Mouse (Mus musculus) kidney, postnatal 0 days (tissue): ENCODE measurements around the gene Dock1. TPM values are rescaled to one million over a fixed set of nuclear protein-coding genes. Genes with fewer than 3 reads are reported as not detected.

ENCODE experiments used
- ATAC-seq: fragments of 200-750 bp; cut with Nextera tagmentation; replicated peaks from 2 replicates; pipeline ENCODE4 v1.8.0; 2017; ENCODE audit warnings: low read depth, moderate number of reproducible peaks, moderate TSS enrichment, moderate library complexity; ENCODE audit not compliant: low FRiP score
- DNase-seq: peaks from one replicate; pipeline ENCODE4 v3.0.0-alpha.2; 2016; ENCODE audit warnings: low spot score
- H3K27ac ChIP-seq: fragments of 300-500 bp; sonication (generic); 2 replicates; pipeline ENCODE4 v1.5.1; 2014; ENCODE audit warnings: mild to moderate bottlenecking
- H3K27me3 ChIP-seq: fragments of 300-500 bp; sonication (generic); 2 replicates; pipeline ENCODE4 v1.6.1; 2014; ENCODE audit warnings: low read length, mixed read lengths; ENCODE audit not compliant: insufficient read depth
- H3K36me3 ChIP-seq: fragments of 300-500 bp; sonication (generic); 2 replicates; pipeline ENCODE4 v1.6.1; 2014; ENCODE audit warnings: low read length, mixed read lengths; ENCODE audit not compliant: insufficient read depth
- H3K4me1 ChIP-seq: fragments of 300-500 bp; sonication (generic); replicated peaks from 2 replicates; pipeline ENCODE4 v1.6.1; 2014; ENCODE audit warnings: antibody characterized with exemption, low read length, mixed read lengths; ENCODE audit not compliant: insufficient read depth
- H3K4me2 ChIP-seq: fragments of 300-500 bp; sonication (generic); 2 replicates; pipeline ENCODE4 v1.6.1; 2014; ENCODE audit warnings: mild to moderate bottlenecking, low read length, moderate library complexity, mixed read lengths
- H3K4me3 ChIP-seq: fragments of 300-500 bp; sonication (generic); replicated peaks from 2 replicates; pipeline ENCODE4 v1.5.1; 2014; ENCODE audit warnings: low read depth, low read length
- H3K9ac ChIP-seq: fragments of 300-500 bp; sonication (generic); 2 replicates; pipeline ENCODE4 v1.6.1; 2014; ENCODE audit warnings: low read depth, low read length
- H3K9me3 ChIP-seq: fragments of 300-500 bp; sonication (generic); replicated peaks from 2 replicates; pipeline ENCODE4 v1.6.1; 2016; ENCODE audit warnings: low read length, inconsistent platforms, mixed read lengths
- CTCF ChIP-seq: IDR thresholded peaks from 2 replicates; pipeline ENCODE4 v1.5.1; 2016; ENCODE audit warnings: antibody characterized with exemption, low read depth, mild to moderate bottlenecking, moderate library complexity
- WGBS: fragments of 180-500 bp; shearing (Covaris S2); extraction: QIAGEN DNeasy Blood & Tissue Kit; methylation state at CpG from one replicate; pipeline ENCODE4 v1.1.7; 2014; 5-methylcytosine and 5-hydroxymethylcytosine counted together
- polyA plus RNA-seq: library from polyadenylated mRNA; unstranded; fragments of >200 nt; fragmentation: Nextera tagmentation; extraction: Ambion mirVana; gene quantifications from 2 replicates; pipeline ENCODE4 v1.2.1, GENCODE M21; 2015

The Dock1 gene
- polyA plus RNA-seq: 23.9 and 27.6 TPM in 2 replicates

- peak within 1 kb of the TSS; percentile 73 for H3K4me3 ChIP-seq
- H3K9me3 ChIP-seq: no peaks in the 10 kb centered on the region
- peak within 1 kb of the TSS; percentile 81 for H3K4me2 ChIP-seq
- no peaks in the 10 kb centered on the region for H3K36me3 ChIP-seq
- H3K27me3 ChIP-seq: no peaks in the 10 kb centered on the region
- no peak for TF ChIP-seq CTCF
- WGBS: under 1% methylated on average over 52 of the region's 77 CpGs
- peaks cover 31% of the 10 kb centered on the region for H3K4me1 ChIP-seq
- H3K27ac ChIP-seq: peak within 1 kb of the TSS; percentile 95
- H3K9ac ChIP-seq: peak within 1 kb of the TSS; percentile 95
- peak; percentile 94 for DNase-seq
- ATAC-seq: peak; percentile 82
Observed at GRCm38 (mm10) chr7:134670312-134671002, at the start of gene Dock1. Dock1 (plus strand) TSS chr7:134670654.

DNA sequence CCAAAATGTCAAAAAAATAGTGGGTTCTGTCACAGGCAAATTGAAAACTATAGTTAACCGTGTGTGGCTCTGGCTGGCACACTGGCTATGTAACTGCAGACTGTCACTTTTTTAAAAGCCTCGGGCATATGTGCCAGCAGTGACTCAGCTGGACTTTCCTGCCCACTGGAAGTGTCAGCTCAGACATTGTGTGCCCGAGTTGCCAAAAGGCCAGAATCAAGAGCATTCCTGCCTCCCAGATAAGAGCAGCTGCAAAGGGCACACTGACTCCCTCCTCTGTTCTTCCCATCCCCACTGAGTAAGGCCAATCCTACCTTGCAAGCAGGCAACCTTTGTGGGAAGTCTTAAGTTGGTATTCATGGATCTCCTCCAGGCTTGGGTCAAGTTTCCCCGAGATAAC, 42.5 kb upstream of the Dock1 start:
- Histone ChIP-seq H3K27me3 (no peaks in the 10 kb centered on the region), H3K4me3 (no peak overlapping the region), H3K4me2 (no peak overlapping the region), H3K4me1 (no peaks in the 10 kb centered on the region), H3K9ac (no peak overlapping the region), H3K36me3 (no peaks in the 10 kb centered on the region), H3K27ac (no peak overlapping the region), H3K9me3 (no peaks in the 10 kb centered on the region)
- ATAC-seq (no peak), DNase-seq (no peak)
- WGBS: 84% methylated on average over 4 of the region's 4 CpGs
- no peak for TF ChIP-seq CTCF

DNA sequence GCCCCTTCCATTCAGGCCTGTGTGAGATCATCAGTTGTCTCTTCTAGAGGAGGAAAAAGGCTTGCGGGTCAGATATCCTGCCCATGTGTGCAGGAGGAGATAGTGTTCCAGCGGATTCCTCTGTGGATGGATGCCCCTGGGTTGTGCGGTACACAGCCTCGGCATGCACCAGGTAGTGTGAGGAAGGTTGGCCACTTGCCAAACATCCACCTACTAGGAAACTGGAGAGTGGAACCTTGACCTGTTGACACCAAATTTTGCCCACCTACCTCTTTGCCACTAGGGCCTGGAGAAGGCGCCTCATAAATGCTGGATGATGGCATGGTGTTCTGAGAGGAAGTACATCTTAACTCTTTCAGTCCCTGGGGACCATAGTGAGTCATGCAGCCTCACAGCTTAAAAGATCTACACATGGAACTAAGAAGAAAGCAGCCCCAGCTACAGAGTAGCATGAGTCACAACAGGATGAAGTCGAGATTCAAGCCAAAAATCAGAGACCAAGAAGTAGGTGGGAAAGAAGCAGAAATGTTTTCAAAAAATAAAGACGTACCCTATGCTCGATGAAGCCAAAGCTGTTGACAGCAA, 20.1 kb upstream of the Dock1 start:
- TF ChIP-seq CTCF: no peak
- no peak overlapping the region for H3K4me2 ChIP-seq
- H3K27ac ChIP-seq: no peak overlapping the region
- WGBS: 62% methylated on average over 8 of the region's 8 CpGs
- H3K9me3 ChIP-seq: no peaks in the 10 kb centered on the region
- DNase-seq (no peak), ATAC-seq (no peak)
- no peak overlapping the region for H3K4me3 ChIP-seq
- no peak overlapping the region for H3K9ac ChIP-seq
- H3K4me1 ChIP-seq: no peaks in the 10 kb centered on the region
- no peaks in the 10 kb centered on the region for H3K27me3 ChIP-seq
- no peaks in the 10 kb centered on the region for H3K36me3 ChIP-seq

GRCm38 (mm10) chr7:134651071-134651470, 19.4 kb upstream of the Dock1 start:
- Histone ChIP-seq H3K9me3 (no peaks in the 10 kb centered on the region), H3K4me2 (no peak overlapping the region), H3K4me3 (no peak overlapping the region), H3K27ac (no peak overlapping the region), H3K36me3 (no peaks in the 10 kb centered on the region), H3K9ac (no peak overlapping the region), H3K4me1 (no peaks in the 10 kb centered on the region), H3K27me3 (no peaks in the 10 kb centered on the region)
- DNase-seq: no peak
- ATAC-seq: no peak
- WGBS: 79% methylated on average over 3 of the region's 3 CpGs
- TF ChIP-seq CTCF: no peak

GRCm38 (mm10) chr7:134663241-134663640, 7.2 kb upstream of the Dock1 start:
- peak; percentile 41 for DNase-seq
- no peak overlapping the region for H3K4me3 ChIP-seq
- H3K4me2 ChIP-seq: no peak overlapping the region
- no peaks in the 10 kb centered on the region for H3K36me3 ChIP-seq
- 24% methylated on average over 2 of the region's 2 CpGs for WGBS
- H3K9ac ChIP-seq: no peak overlapping the region
- no peaks in the 10 kb centered on the region for H3K27me3 ChIP-seq
- no peak for ATAC-seq
- no peaks in the 10 kb centered on the region for H3K9me3 ChIP-seq
- H3K27ac ChIP-seq: no peak overlapping the region
- no peak for TF ChIP-seq CTCF
- no peaks in the 10 kb centered on the region; the same call in 1 of the 2 replicates for H3K4me1 ChIP-seq

GRCm38 (mm10) chr7:134665642-134666282, 4.7 kb upstream of the Dock1 start:
- no peaks in the 10 kb centered on the region for H3K27me3 ChIP-seq
- H3K4me2 ChIP-seq: no peak overlapping the region
- H3K9ac ChIP-seq: no peak overlapping the region
- H3K9me3 ChIP-seq: no peaks in the 10 kb centered on the region
- H3K4me1 ChIP-seq: peaks cover 7% of the 10 kb centered on the region
- DNase-seq: no peak
- no peak overlapping the region for H3K4me3 ChIP-seq
- H3K27ac ChIP-seq: no peak overlapping the region
- WGBS: 65% methylated on average over 5 of the region's 5 CpGs
- no peaks in the 10 kb centered on the region for H3K36me3 ChIP-seq
- ATAC-seq: no peak
- TF ChIP-seq CTCF: no peak
